Mouse (Mus musculus) spleen, postnatal 10 days (tissue): ENCODE data around the gene Olfr25.

Experiments
- DNase-seq, 2 experiments: peaks; one replicate each; pipeline ENCODE4 v3.0.0; 2021 to 2022; ENCODE audit warnings: low spot score in 2 of 2

Gene Olfr25

DNA sequence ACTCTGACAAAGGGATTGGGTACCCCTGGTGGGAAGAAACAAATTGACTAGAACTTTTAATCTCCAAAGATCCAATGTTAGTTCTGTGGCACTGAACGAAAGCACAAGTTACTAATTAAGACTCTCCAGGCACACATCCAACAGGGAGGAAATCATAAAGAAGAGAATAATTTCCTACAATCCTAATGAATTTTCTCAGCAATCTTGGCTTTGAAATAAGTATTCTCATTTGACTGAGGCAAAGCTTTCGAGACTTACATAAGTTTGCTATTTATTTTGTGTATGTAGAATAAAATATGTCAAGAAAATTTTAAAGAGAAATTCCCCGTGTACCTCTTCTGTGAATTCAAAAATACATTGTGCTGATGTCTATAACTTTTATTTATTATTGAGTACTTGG lies at the start of gene Olfr25:
Gene Olfr25 (plus strand): TSS at position 301 of the 400 bp plus-strand sequence.
- DNase-seq = no peak

DNA sequence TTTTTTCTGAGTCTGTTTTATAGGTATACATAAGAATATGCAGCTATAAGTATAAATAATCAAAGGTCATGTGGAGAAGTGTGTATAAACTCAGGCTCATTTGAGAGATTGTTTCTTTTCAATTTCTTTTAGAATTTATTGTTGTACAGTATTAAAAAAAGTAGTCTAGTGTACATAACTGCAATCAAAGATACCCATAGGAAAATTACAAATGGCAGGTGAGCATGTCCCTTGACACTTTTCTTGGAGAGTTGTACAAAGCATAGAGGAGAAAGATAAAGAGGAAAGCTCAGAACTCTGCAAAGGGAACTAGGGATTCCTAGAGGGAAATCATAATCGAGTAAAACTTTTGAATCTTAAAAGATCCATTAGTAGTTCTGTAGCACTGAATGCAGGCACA lies 38.1 kb upstream of the Olfr25 start, which contains the start of gene Olfr896-ps1:
Gene Olfr896-ps1 (plus strand): TSS at position 301 of the 400 bp plus-strand sequence.
- no peak for DNase-seq

- DNase-seq = no peak
Observed at GRCm38 (mm10) chr9:38348111-38348510, 19.3 kb downstream of the Olfr25 start, which contains the start of gene Olfr898. Gene Olfr898, plus strand, starts transcription at chr9:38348411.

GRCm38 (mm10) chr9:38366596-38366995 lies 37.7 kb downstream of the Olfr25 start, which contains the start of gene Olfr250:
Gene Olfr250, plus strand, starts transcription at chr9:38366896.
- DNase-seq = no peak

- DNase-seq = no peak
Observed at GRCm38 (mm10) chr9:38376786-38377185, 47.9 kb downstream of the Olfr25 start, which contains the start of gene Olfr251. Gene Olfr251, plus strand, starts transcription at chr9:38377086.
